Mouse (Mus musculus) spleen, adult 18-20 months (tissue): ENCODE results near the gene D430041D05Rik.

Source experiments
- DNase-seq, 2 experiments: peaks; one replicate each; pipeline ENCODE4 v3.0.0; 2022; ENCODE audit warnings: mixed read lengths in 2 of 2

The D430041D05Rik gene

GRCm38 (mm10) chr2:104407913-104408312 is 2.9 kb downstream of the D430041D05Rik start:
- no peak for DNase-seq

GRCm38 (mm10) chr2:104404036-104404435 is 6.8 kb downstream of the D430041D05Rik start:
- no peak for DNase-seq

GRCm38 (mm10) chr2:104398651-104399290 is 12.0 kb downstream of the D430041D05Rik start:
- DNase-seq = no peak

GRCm38 (mm10) chr2:104395961-104396360 is 14.9 kb downstream of the D430041D05Rik start:
- no peak for DNase-seq

- no peak for DNase-seq
These were observed 16.0 kb downstream of the D430041D05Rik start for GRCm38 (mm10) chr2:104394769-104395168.

GRCm38 (mm10) chr2:104392700-104393312 is 18.0 kb downstream of the D430041D05Rik start:
- DNase-seq = no peak

- no peak for DNase-seq
These were observed 21.6 kb downstream of the D430041D05Rik start for GRCm38 (mm10) chr2:104389231-104389630.

GRCm38 (mm10) chr2:104385941-104386340 is 24.9 kb downstream of the D430041D05Rik start:
- no peak for DNase-seq

GRCm38 (mm10) chr2:104383589-104383988 is 27.2 kb downstream of the D430041D05Rik start:
- no peak for DNase-seq

- DNase-seq = no peak
These were observed 28.0 kb downstream of the D430041D05Rik start for GRCm38 (mm10) chr2:104382813-104383212.

GRCm38 (mm10) chr2:104379304-104379703 is 31.5 kb downstream of the D430041D05Rik start:
- DNase-seq = no peak

- DNase-seq = no peak
These were observed 32.0 kb downstream of the D430041D05Rik start for GRCm38 (mm10) chr2:104378791-104379190.

GRCm38 (mm10) chr2:104377990-104378389 is 32.8 kb downstream of the D430041D05Rik start:
- no peak for DNase-seq

- DNase-seq = no peak
These were observed 38.7 kb downstream of the D430041D05Rik start for GRCm38 (mm10) chr2:104372156-104372555.

GRCm38 (mm10) chr2:104371606-104372130 is 39.1 kb downstream of the D430041D05Rik start:
- no peak for DNase-seq

- DNase-seq = no peak
These were observed 42.9 kb downstream of the D430041D05Rik start for GRCm38 (mm10) chr2:104367836-104368298.

GRCm38 (mm10) chr2:104367291-104367690 is 43.5 kb downstream of the D430041D05Rik start:
- no peak for DNase-seq

- DNase-seq = no peak
These were observed 51.5 kb downstream of the D430041D05Rik start for GRCm38 (mm10) chr2:104359305-104359704.

- DNase-seq = no peak
These were observed 51.9 kb downstream of the D430041D05Rik start for GRCm38 (mm10) chr2:104358881-104359280.

- no peak for DNase-seq
These were observed 54.3 kb downstream of the D430041D05Rik start for GRCm38 (mm10) chr2:104356531-104356930.

GRCm38 (mm10) chr2:104354117-104354516 is 56.7 kb downstream of the D430041D05Rik start:
- DNase-seq = no peak

GRCm38 (mm10) chr2:104352204-104352493 is 58.7 kb downstream of the D430041D05Rik start:
- DNase-seq = no peak

GRCm38 (mm10) chr2:104351415-104352203 is 59.2 kb downstream of the D430041D05Rik start:
- DNase-seq = no peak

GRCm38 (mm10) chr2:104337619-104338018 is 73.2 kb downstream of the D430041D05Rik start:
- no peak for DNase-seq
